Mouse (Mus musculus) lung, embryonic 15.5 days (tissue): Measurements from ENCODE around the gene Rab4a. TPM values are rescaled to one million over a fixed set of nuclear protein-coding genes. Genes with fewer than 3 reads are reported as not detected.

Experiments
- ATAC-seq: fragments of 200-750 bp; cut with Nextera tagmentation; 2 replicates; pipeline ENCODE4 v1.8.0; 2017; ENCODE audit warnings: moderate number of reproducible peaks, borderline replicate concordance; ENCODE audit not compliant: low FRiP score, low TSS enrichment; ENCODE audit errors: extremely low read depth
- H3K27ac ChIP-seq: fragments of 300-500 bp; sonication (generic); 2 replicates; pipeline ENCODE4 v1.5.1; 2015; ENCODE audit warnings: moderate library complexity, mild to moderate bottlenecking, inconsistent platforms
- H3K27me3 ChIP-seq: fragments of 300-500 bp; sonication (generic); 2 replicates; pipeline ENCODE4 v1.6.1; 2015; ENCODE audit warnings: inconsistent platforms
- H3K36me3 ChIP-seq: fragments of 300-500 bp; sonication (generic); 2 replicates; pipeline ENCODE4 v1.6.1; 2015; ENCODE audit warnings: inconsistent platforms
- H3K4me1 ChIP-seq: fragments of 300-500 bp; sonication (generic); 2 replicates; pipeline ENCODE4 v1.6.1; 2015; ENCODE audit warnings: inconsistent platforms
- H3K4me2 ChIP-seq: fragments of 300-500 bp; sonication (generic); 2 replicates; pipeline ENCODE4 v1.6.1; 2015; ENCODE audit warnings: inconsistent platforms, mild to moderate bottlenecking, moderate library complexity
- H3K4me3 ChIP-seq: fragments of 300-500 bp; sonication (generic); 2 replicates; pipeline ENCODE4 v1.5.1; 2015; ENCODE audit warnings: mild to moderate bottlenecking, inconsistent platforms
- H3K9ac ChIP-seq: fragments of 300-500 bp; sonication (generic); 2 replicates; pipeline ENCODE4 v1.6.1; 2015; ENCODE audit warnings: inconsistent platforms
- H3K9me3 ChIP-seq: fragments of 300-500 bp; sonication (generic); 2 replicates; pipeline ENCODE4 v1.6.1; 2016; ENCODE audit warnings: inconsistent platforms
- WGBS: fragments of 180-500 bp; shearing (Covaris S2); methylation state at CpG from one replicate; pipeline ENCODE4 v1.1.7; 2015; 5-methylcytosine and 5-hydroxymethylcytosine counted together
- polyA plus RNA-seq: library from polyadenylated mRNA; unstranded; fragments of >200 nt; fragmentation: Nextera tagmentation; extraction: Ambion mirVana; gene quantifications from 2 replicates; pipeline ENCODE4 v1.2.1, GENCODE M21; 2015

Rab4a gene
- polyA plus RNA-seq, 1 experiment from 2014 or later, result 33.8 TPM

DNA sequence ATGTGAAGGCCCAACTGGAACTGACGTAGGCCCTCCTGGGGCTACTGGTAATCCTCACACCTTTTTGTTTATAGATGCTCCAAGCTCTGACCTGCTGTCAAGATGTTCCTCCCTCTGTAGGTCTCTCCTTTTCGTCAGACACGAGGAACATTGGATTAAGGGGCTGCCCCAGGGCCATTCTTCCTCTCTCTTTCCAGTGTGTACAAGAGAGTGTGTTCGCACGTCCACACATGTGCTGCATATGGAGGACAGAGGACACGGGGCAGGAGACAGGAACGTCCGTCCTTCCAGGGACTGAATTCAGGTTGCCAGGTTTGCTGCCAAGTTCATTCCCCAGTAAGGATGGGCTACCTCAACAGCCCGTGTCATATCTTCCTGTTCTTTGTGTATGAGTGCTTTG, 16.3 kb upstream of the Rab4a start:
- H3K9me3 ChIP-seq, result no peaks in the 10 kb centered on the region
- WGBS, result 75% methylated on average over 9 of the region's 9 CpGs
- H3K9ac ChIP-seq, result no peak overlapping the region
- no peaks in the 10 kb centered on the region for H3K36me3 ChIP-seq
- no peak overlapping the region for H3K27ac ChIP-seq
- no peak overlapping the region for H3K4me2 ChIP-seq
- no peak overlapping the region for H3K4me3 ChIP-seq
- ATAC-seq, result no peak
- H3K27me3 ChIP-seq, result peaks cover 2% of the 10 kb centered on the region
- 0 out of 2 replicates have a peak, but pooled peaks cover 4% of the 10 kb centered on the region for H3K4me1 ChIP-seq

GRCm38 (mm10) chr8:123789970-123790369, 15.8 kb upstream of the Rab4a start:
- H3K9me3 ChIP-seq, result no peaks in the 10 kb centered on the region
- ATAC-seq, result no peak
- WGBS, result 0% methylated on average over 4 of the region's 4 CpGs
- H3K27me3 ChIP-seq, result peaks cover 2% of the 10 kb centered on the region
- no peak overlapping the region for H3K9ac ChIP-seq
- no peak overlapping the region for H3K4me2 ChIP-seq
- no peak overlapping the region for H3K27ac ChIP-seq
- no peak overlapping the region for H3K4me3 ChIP-seq
- no peaks in the 10 kb centered on the region for H3K36me3 ChIP-seq
- H3K4me1 ChIP-seq, result 0 out of 2 replicates have a peak, but pooled peaks cover 4% of the 10 kb centered on the region

GRCm38 (mm10) chr8:123791101-123791844, 14.5 kb upstream of the Rab4a start:
- Histone ChIP-seq H3K4me2 (no peak overlapping the region), H3K4me1 (no peaks in the 10 kb centered on the region), H3K9ac (no peak overlapping the region), H3K4me3 (no peak overlapping the region), H3K27me3 (peaks cover 2% of the 10 kb centered on the region), H3K9me3 (no peaks in the 10 kb centered on the region), H3K27ac (no peak overlapping the region), H3K36me3 (no peaks in the 10 kb centered on the region)
- ATAC-seq, result no peak
- 67% methylated on average over 16 of the region's 16 CpGs for WGBS

DNA sequence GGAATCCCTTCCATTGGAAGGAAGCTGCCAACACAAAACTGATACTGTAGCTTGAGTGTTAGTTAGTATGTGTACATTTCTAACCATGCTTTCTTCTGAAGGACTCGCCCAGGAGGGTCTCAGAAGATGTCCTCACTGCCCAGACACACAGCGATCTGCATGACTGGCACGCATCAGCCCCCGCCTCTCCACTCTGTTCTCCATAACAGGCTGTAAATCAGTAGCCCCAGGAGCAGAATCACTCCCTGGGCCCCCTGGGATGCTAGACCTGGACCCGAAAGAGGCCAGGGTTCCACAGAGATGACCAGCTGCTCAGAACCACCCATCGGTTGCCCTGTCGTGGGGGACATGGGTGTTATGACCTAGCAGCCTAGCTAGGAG, 13.9 kb upstream of the Rab4a start:
- H3K9ac ChIP-seq, result no peak overlapping the region

DNA sequence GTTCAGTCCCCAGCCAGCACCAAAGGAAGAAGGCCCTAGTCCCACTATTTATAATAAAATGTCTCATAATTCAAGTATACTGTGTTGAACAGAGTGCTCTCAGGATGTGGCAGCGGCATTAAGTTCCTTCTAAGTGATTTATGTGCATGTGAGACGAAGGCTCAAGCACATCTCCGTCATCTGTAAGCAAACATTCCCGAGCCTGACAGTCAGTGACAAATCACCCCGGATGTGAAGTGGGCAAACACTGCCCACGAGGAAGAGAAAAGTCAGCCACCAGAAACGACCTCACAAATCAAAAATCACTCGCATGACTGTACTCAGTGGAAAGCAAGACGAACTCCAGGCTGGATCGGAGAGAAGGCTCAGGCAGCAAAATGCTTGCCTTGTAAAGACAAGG, 11.9 kb upstream of the Rab4a start:
- no peak for ATAC-seq
- Histone ChIP-seq H3K4me1 (no peaks in the 10 kb centered on the region), H3K27ac (no peak overlapping the region), H3K4me2 (no peak overlapping the region; the same call in 1 of the 2 replicates), H3K9ac (no peak overlapping the region), H3K27me3 (peaks cover 2% of the 10 kb centered on the region), H3K4me3 (no peak overlapping the region), H3K36me3 (no peaks in the 10 kb centered on the region), H3K9me3 (no peaks in the 10 kb centered on the region)
- 10% methylated on average over 10 of the region's 10 CpGs for WGBS

More for the DNA sequence above, 13.9 kb upstream of the Rab4a start:
- H3K4me1 ChIP-seq, result no peaks in the 10 kb centered on the region
- H3K4me3 ChIP-seq, result no peak overlapping the region
- peaks cover 2% of the 10 kb centered on the region for H3K27me3 ChIP-seq
- H3K4me2 ChIP-seq, result no peak overlapping the region
- no peak for ATAC-seq
- H3K27ac ChIP-seq, result no peak overlapping the region
- H3K36me3 ChIP-seq, result no peaks in the 10 kb centered on the region
- H3K9me3 ChIP-seq, result no peaks in the 10 kb centered on the region
- 74% methylated on average over 7 of the region's 7 CpGs for WGBS

DNA sequence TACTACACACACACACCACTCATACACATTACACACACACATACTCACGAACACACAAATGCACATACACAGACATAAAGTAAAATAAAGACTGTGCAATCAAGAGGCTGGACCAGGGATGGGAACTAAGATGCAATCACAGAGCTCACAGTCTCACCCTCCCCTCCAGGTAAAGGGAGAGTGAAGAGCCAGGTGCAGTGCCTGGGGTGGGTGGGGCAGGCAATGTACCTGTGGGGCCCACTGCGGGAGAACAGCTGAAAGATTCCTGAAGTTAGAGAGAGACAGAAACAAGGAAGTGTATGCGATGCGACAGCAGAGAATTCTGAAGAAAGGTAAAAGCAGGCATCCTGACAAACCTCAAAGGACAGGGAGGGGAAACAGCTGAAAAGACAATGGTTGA, 11.0 kb upstream of the Rab4a start:
- no peaks in the 10 kb centered on the region for H3K4me1 ChIP-seq
- H3K27ac ChIP-seq, result no peak overlapping the region
- no peaks in the 10 kb centered on the region for H3K36me3 ChIP-seq
- no peaks in the 10 kb centered on the region for H3K9me3 ChIP-seq
- no peak for ATAC-seq
- H3K27me3 ChIP-seq, result peaks cover 2% of the 10 kb centered on the region
- 62% methylated on average over 4 of the region's 4 CpGs for WGBS
- H3K4me2 ChIP-seq, result no peak overlapping the region
- no peak overlapping the region for H3K4me3 ChIP-seq
- no peak overlapping the region for H3K9ac ChIP-seq

GRCm38 (mm10) chr8:123796758-123797157, 9.0 kb upstream of the Rab4a start:
- H3K36me3 ChIP-seq, result no peaks in the 10 kb centered on the region
- H3K9me3 ChIP-seq, result no peaks in the 10 kb centered on the region
- no peak for ATAC-seq
- no peak overlapping the region for H3K4me3 ChIP-seq
- no peak overlapping the region for H3K27ac ChIP-seq
- WGBS, result 24% methylated on average over 4 of the region's 4 CpGs
- no peak overlapping the region for H3K9ac ChIP-seq
- no peaks in the 10 kb centered on the region for H3K4me1 ChIP-seq
- H3K4me2 ChIP-seq, result no peak overlapping the region
- no peaks in the 10 kb centered on the region for H3K27me3 ChIP-seq

- H3K27ac ChIP-seq, result no peak overlapping the region
- H3K4me3 ChIP-seq, result no peak overlapping the region
- no peaks in the 10 kb centered on the region for H3K9me3 ChIP-seq
- H3K4me1 ChIP-seq, result no peaks in the 10 kb centered on the region
- WGBS, result 88% methylated on average over 15 of the region's 15 CpGs
- no peaks in the 10 kb centered on the region for H3K27me3 ChIP-seq
- H3K9ac ChIP-seq, result no peak overlapping the region
- no peak for ATAC-seq
- H3K4me2 ChIP-seq, result no peak overlapping the region
- no peaks in the 10 kb centered on the region for H3K36me3 ChIP-seq
These were observed 7.9 kb upstream of the Rab4a start for GRCm38 (mm10) chr8:123797928-123798327.

DNA sequence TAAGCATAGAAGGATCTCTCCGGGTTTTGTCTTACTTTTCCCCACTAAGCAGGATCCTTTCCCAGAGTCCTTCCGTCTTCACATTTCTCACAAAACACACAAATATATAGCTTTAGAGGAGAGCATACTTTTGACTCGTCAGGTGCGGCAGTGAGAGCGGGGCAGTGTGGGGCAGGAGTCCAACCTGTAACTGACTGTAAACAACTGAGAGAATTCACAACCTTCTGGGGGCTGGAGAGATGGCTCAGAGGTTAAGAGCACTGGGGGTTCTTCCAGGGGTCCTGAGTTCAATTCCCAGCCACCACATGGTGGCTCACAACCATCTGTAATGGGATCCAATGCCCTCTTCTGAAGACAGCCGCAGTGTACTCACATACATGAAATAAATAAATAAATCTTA, 6.4 kb upstream of the Rab4a start:
- no peak for ATAC-seq
- no peaks in the 10 kb centered on the region for H3K9me3 ChIP-seq
- no peak overlapping the region for H3K4me2 ChIP-seq
- H3K27ac ChIP-seq, result no peak overlapping the region
- no peaks in the 10 kb centered on the region for H3K27me3 ChIP-seq
- H3K9ac ChIP-seq, result no peak overlapping the region
- H3K4me1 ChIP-seq, result no peaks in the 10 kb centered on the region
- 65% methylated on average over 6 of the region's 6 CpGs for WGBS
- no peak overlapping the region for H3K4me3 ChIP-seq
- H3K36me3 ChIP-seq, result no peaks in the 10 kb centered on the region

- Histone ChIP-seq H3K9ac (no peak overlapping the region), H3K4me1 (no peaks in the 10 kb centered on the region), H3K9me3 (no peaks in the 10 kb centered on the region), H3K27me3 (no peaks in the 10 kb centered on the region), H3K27ac (no peak overlapping the region), H3K4me3 (no peak overlapping the region), H3K36me3 (no peaks in the 10 kb centered on the region), H3K4me2 (no peak overlapping the region)
- ATAC-seq, result no peak
- 36% methylated on average over 3 of the region's 3 CpGs for whole genome bisulfite sequencing
These were observed 5.9 kb upstream of the Rab4a start for GRCm38 (mm10) chr8:123799885-123800284.

GRCm38 (mm10) chr8:123800867-123801266, 4.9 kb upstream of the Rab4a start:
- Histone ChIP-seq H3K27me3 (no peaks in the 10 kb centered on the region), H3K36me3 (no peaks in the 10 kb centered on the region), H3K27ac (no peak overlapping the region), H3K4me3 (no peak overlapping the region), H3K4me1 (peaks cover 6% of the 10 kb centered on the region), H3K4me2 (no peak overlapping the region), H3K9ac (no peak overlapping the region), H3K9me3 (no peaks in the 10 kb centered on the region)
- 89% methylated on average over 7 of the region's 7 CpGs for WGBS
- ATAC-seq, result no peak

DNA sequence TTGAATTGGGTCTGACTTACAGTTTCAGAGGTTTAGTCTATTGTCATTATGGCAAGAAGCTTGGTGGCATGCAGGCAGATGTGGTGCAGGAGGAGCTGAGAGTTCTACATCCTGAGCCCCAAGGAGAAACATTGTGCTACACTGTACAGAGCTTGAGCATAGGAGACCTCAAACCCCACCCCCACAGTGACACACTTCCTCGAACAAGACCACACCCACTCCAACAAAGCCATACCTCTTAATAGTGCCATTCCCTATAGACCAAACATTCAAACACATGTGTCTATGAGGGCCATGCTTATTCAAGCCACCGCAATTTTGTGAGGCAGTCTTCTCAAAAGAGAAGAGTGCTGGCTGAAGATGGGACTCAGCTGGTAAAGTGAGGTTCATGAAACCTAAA, 4.2 kb upstream of the Rab4a start:
- no peaks in the 10 kb centered on the region for H3K9me3 ChIP-seq
- H3K4me2 ChIP-seq, result no peak overlapping the region
- WGBS, result 75% methylated on average over 2 of the region's 2 CpGs
- no peak for ATAC-seq
- H3K4me1 ChIP-seq, result peaks cover 12% of the 10 kb centered on the region
- no peak overlapping the region for H3K27ac ChIP-seq
- H3K36me3 ChIP-seq, result no peaks in the 10 kb centered on the region
- no peak overlapping the region for H3K9ac ChIP-seq
- H3K4me3 ChIP-seq, result no peak overlapping the region
- no peaks in the 10 kb centered on the region for H3K27me3 ChIP-seq

DNA sequence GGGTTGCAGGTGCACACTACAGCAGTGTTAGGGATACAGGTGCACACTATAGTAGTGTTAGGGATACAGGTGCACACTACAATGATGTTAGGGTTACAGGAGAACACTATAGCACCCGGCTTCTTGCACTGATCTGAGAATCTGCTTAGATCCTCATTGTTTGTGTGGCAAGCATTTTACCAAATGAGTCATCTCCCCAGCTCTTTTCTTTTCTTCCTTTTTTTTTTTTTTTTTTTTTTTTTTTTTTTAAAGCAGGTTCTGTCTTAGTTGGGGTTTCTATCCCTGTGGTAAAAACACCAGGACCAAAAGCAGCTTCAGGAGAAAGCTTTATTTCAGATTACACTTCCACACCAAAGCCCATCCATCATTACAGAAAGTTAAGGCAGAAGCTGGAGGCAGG, 2.1 kb upstream of the Rab4a start:
- peaks cover 23% of the 10 kb centered on the region for H3K4me1 ChIP-seq
- WGBS, result 70% methylated on average over 1 of the region's 1 CpGs

More for the DNA sequence above, 2.1 kb upstream of the Rab4a start:
- H3K36me3 ChIP-seq, result no peaks in the 10 kb centered on the region
- no peak overlapping the region for H3K4me3 ChIP-seq
- H3K9ac ChIP-seq, result no peak overlapping the region
- no peak for ATAC-seq
- H3K4me2 ChIP-seq, result no peak overlapping the region
- no peaks in the 10 kb centered on the region for H3K9me3 ChIP-seq
- H3K27ac ChIP-seq, result no peak overlapping the region
- no peaks in the 10 kb centered on the region for H3K27me3 ChIP-seq
